ENCODE assay signal across 8 mouse cellular contexts in the genomic region with DNA sequence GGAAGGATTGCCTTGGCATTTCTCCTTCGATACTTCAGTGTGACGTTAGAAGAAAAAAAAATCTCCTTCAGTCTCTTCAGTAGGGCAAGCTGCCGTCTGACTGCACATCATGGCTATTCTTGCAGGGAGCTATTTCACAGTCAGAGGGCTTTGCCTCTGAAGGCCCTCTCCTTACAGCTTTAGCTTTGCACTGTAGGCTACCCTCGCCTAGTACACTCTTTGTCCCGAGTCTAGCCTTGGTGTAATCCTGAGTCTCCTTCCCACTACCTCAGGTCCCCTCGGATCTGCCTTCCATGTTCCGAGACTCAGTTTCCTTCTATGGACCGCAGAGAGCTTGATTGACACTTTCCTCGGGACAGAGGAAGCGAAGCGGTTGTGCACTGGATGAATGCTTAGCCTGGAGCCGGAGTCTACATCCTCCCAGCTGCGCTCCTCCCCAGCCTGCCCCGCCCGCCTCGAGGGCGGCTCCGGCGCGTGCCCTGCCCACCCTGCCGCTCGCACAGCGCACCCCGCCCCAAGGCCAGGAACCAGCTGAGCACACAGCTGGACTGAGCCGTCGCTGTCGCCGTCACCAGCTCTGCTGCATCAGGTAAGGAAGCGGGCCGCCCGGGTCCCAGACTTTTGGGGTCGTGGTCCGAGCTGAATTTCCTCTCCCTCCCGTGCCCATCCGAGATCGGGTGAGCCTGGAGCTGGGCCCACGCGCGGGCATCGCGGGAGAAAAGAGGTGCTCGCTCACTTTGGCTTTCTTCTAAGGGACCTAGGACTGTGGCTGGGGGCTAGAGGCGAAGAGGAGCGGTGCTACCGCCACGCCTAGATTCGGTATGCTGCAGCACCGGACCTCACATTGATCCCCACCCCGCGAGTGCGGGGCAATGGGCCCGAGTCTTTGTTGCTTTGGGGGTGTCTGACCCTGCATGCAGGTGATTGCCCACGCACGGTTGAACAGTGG. TPM values are rescaled to one million over a fixed set of nuclear protein-coding genes. Genes with fewer than 3 reads are reported as not detected.
A peak's percentile ranks its signal among the peaks of the same experiment; 100 is the strongest.
DNase-seq lines count a peak whose midpoint lies in the region; ATAC-seq and TF ChIP-seq lines count a peak whose summit lies in the region.

A gene (plus strand): TSS at position 496 of the 949 bp plus-strand sequence.

- no peak for TF ChIP-seq CTCF in heart, postnatal 0 days (IDR thresholded peaks at IDR 0.05; ENCODE audit: low read depth)

- TF ChIP-seq EP300 in heart, postnatal 0 days (IDR thresholded peaks at IDR 0.05; ENCODE audit: low read depth), result no peak

- peaks cover 61% of the 10 kb centered on the region for H3K27me3 ChIP-seq in forebrain, embryonic 10.5 days (ENCODE audit: poor library complexity, severe bottlenecking)
- H3K27me3 ChIP-seq in heart, postnatal 0 days (ENCODE audit: control insufficient read depth, insufficient read depth, low read length), result no peaks in the 10 kb centered on the region
- 0 out of 2 replicates have a peak, but pooled peaks cover 3% of the 10 kb centered on the region for H3K27me3 ChIP-seq in neural tube, embryonic 14.5 days (ENCODE audit: control insufficient read depth, insufficient read depth, low read length)

- H3K9me3 ChIP-seq in forebrain, embryonic 10.5 days, result no peaks in the 10 kb centered on the region
- H3K9me3 ChIP-seq in heart, postnatal 0 days (replicated peaks; ENCODE audit: control insufficient read depth, low read length), result no peaks in the 10 kb centered on the region
- H3K9me3 ChIP-seq in neural tube, embryonic 14.5 days (ENCODE audit: control insufficient read depth, low read length), result no peaks in the 10 kb centered on the region

- ATAC-seq in CD4-positive, CD25-positive, alpha-beta regulatory T cell, adult 4 months, result peak; percentile 99
- ATAC-seq in heart, postnatal 0 days (ENCODE audit: insufficient read depth, low read depth), result peak; percentile 92
- ATAC-seq in neural tube, embryonic 14.5 days (ENCODE audit: low read depth), result peak; percentile 93

- peak; percentile 94 to 96 for DNase-seq in adrenal gland, postnatal 36 days
- peak; percentile 69 for DNase-seq in forebrain, embryonic 10.5 days (ENCODE audit: extremely low spot score, low spot score)
- DNase-seq in heart, postnatal 0 days (ENCODE audit: low spot score), result peak; percentile 87
- DNase-seq in kidney, postnatal 36 days, result peak; percentile 83 to 92
- peak; percentile 86 to 89 for DNase-seq in lung, adult 18-20 months
- peak; percentile 59 for DNase-seq in testis, postnatal 14 days (ENCODE audit: low spot score)

- H3K4me3 ChIP-seq in forebrain, embryonic 10.5 days, result peak within 1 kb of the TSS; percentile 68
- H3K4me3 ChIP-seq in heart, postnatal 0 days (ENCODE audit: low read depth, low read length), result peak within 1 kb of the TSS; percentile 69
- peak within 1 kb of the TSS; percentile 47 for H3K4me3 ChIP-seq in neural tube, embryonic 14.5 days (ENCODE audit: low read depth, low read length)

- H3K27ac ChIP-seq in forebrain, embryonic 10.5 days, result peak within 1 kb of the TSS; percentile 72
- peak within 1 kb of the TSS; percentile 80 for H3K27ac ChIP-seq in heart, postnatal 0 days (ENCODE audit: low read depth)
- no peak within 1 kb of the TSS for H3K27ac ChIP-seq in neural tube, embryonic 14.5 days (ENCODE audit: low read depth, low read length)

- peak within 1 kb of the TSS; percentile 88 for H3K4me2 ChIP-seq in heart, postnatal 0 days (ENCODE audit: low read depth, low read length)
- H3K4me2 ChIP-seq in neural tube, embryonic 14.5 days (ENCODE audit: low read depth, low read length), result peak within 1 kb of the TSS; percentile 92

- peaks cover 35% of the 10 kb centered on the region for H3K4me1 ChIP-seq in forebrain, embryonic 10.5 days
- H3K4me1 ChIP-seq in heart, postnatal 0 days (ENCODE audit: control insufficient read depth, insufficient read depth), result peaks cover 19% of the 10 kb centered on the region
- H3K4me1 ChIP-seq in neural tube, embryonic 14.5 days (ENCODE audit: control insufficient read depth, insufficient read depth, low read length), result 0 out of 2 replicates have a peak, but pooled peaks cover 8% of the 10 kb centered on the region

- peak within 1 kb of the TSS; percentile 73 for H3K9ac ChIP-seq in heart, postnatal 0 days (replicated peaks; ENCODE audit: low read depth, low read length)
- peak within 1 kb of the TSS; percentile 61 for H3K9ac ChIP-seq in neural tube, embryonic 14.5 days (replicated peaks; ENCODE audit: low read depth, low read length)

- no peaks in the 10 kb centered on the region for H3K36me3 ChIP-seq in forebrain, embryonic 10.5 days (replicated peaks)
- H3K36me3 ChIP-seq in heart, postnatal 0 days (replicated peaks; ENCODE audit: control insufficient read depth, insufficient read depth, low read length), result no peaks in the 10 kb centered on the region
- H3K36me3 ChIP-seq in neural tube, embryonic 14.5 days (ENCODE audit: control insufficient read depth, insufficient read depth, low read length), result no peaks in the 10 kb centered on the region

- WGBS in forebrain, embryonic 10.5 days, result 4% methylated on average over 54 of the region's 54 CpGs
- WGBS in heart, postnatal 0 days, result 5% methylated on average over 54 of the region's 54 CpGs
- 3% methylated on average over 54 of the region's 54 CpGs for WGBS in neural tube, embryonic 14.5 days

RNA-seq across cellular contexts. Expression of the gene that starts here (rescaled TPM):
- 10 to 100 TPM; 27.3 to 33.1 TPM for polyA plus RNA-seq in CD4-positive, CD25-positive, alpha-beta regulatory T cell, adult 4 months (2017; shearing (Covaris generic))
- total RNA-seq in adrenal gland, postnatal 36 days (2021), result 100 to 1,000 TPM; 405 to 505 TPM
- polyA plus RNA-seq in forebrain, embryonic 10.5 days (2016; fragmentation: Nextera tagmentation; extraction: Ambion mirVana), result 14.6 and 15.5 TPM in 2 replicates
- 454 and 460 TPM in 2 replicates for total RNA-seq in heart, postnatal 0 days (2014; rRNA removed; ENCODE audit: low replicate concordance)
- 255 and 259 TPM in 2 replicates for polyA plus RNA-seq in heart, postnatal 0 days (2015; fragmentation: Nextera tagmentation; extraction: Ambion mirVana)
- 19.3 and 38.1 TPM in 2 replicates for polyA plus RNA-seq in neural tube, embryonic 14.5 days (2014; fragmentation: Nextera tagmentation; extraction: Ambion mirVana)
